Mouse (Mus musculus): ENCODE measurements at regions not wholly inside any gene's neighbourhood (a gene's known extent, or its start where the extent isn't known, plus 50 kb on each side); places are given as distances from the start of the nearest gene placed in this dataset.

- H3K9ac ChIP-seq (ENCODE audit: low read depth, low read length): no peak overlapping the region
- ATAC-seq: no peak
- H3K4me2 ChIP-seq (ENCODE audit: low read depth, low read length): no peak overlapping the region
- WGBS: 82% methylated on average over 10 of the region's 10 CpGs
- H3K27ac ChIP-seq (ENCODE audit: low read length): no peak overlapping the region
- H3K36me3 ChIP-seq (ENCODE audit: control insufficient read depth, insufficient read depth, low read length): no peaks in the 10 kb centered on the region
- H3K4me1 ChIP-seq (ENCODE audit: control insufficient read depth, insufficient read depth, low read length): no peaks in the 10 kb centered on the region
- no peak overlapping the region for H3K4me3 ChIP-seq (ENCODE audit: low read length)
- no peaks in the 10 kb centered on the region for H3K27me3 ChIP-seq (replicated peaks; ENCODE audit: control insufficient read depth, insufficient read depth, low read length)
- H3K9me3 ChIP-seq (ENCODE audit: control insufficient read depth, low read length): no peaks in the 10 kb centered on the region
These were observed 60.4 kb upstream of the Cd83 start for GRCm38 (mm10) chr13:43724161-43724560.

GRCm38 (mm10) chr13:43725698-43726097, 58.9 kb upstream of the Cd83 start:
- Histone ChIP-seq H3K27ac (ENCODE audit: low read length) (no peak overlapping the region), H3K36me3 (ENCODE audit: control insufficient read depth, insufficient read depth, low read length) (no peaks in the 10 kb centered on the region), H3K9me3 (ENCODE audit: control insufficient read depth, low read length) (no peaks in the 10 kb centered on the region), H3K4me1 (ENCODE audit: control insufficient read depth, insufficient read depth, low read length) (no peaks in the 10 kb centered on the region), H3K4me2 (ENCODE audit: low read depth, low read length) (no peak overlapping the region), H3K4me3 (ENCODE audit: low read length) (no peak overlapping the region), H3K9ac (ENCODE audit: low read depth, low read length) (no peak overlapping the region), H3K27me3 (replicated peaks; ENCODE audit: control insufficient read depth, insufficient read depth, low read length) (no peaks in the 10 kb centered on the region)
- 0 out of 2 replicates have a peak, but pooled peaks have one; percentile 28 for ATAC-seq
- 21% methylated on average over 7 of the region's 7 CpGs for WGBS

- no peaks in the 10 kb centered on the region for H3K36me3 ChIP-seq (ENCODE audit: control insufficient read depth, insufficient read depth, low read length)
- H3K27me3 ChIP-seq (replicated peaks; ENCODE audit: control insufficient read depth, insufficient read depth, low read length): no peaks in the 10 kb centered on the region
- no peaks in the 10 kb centered on the region for H3K9me3 ChIP-seq (ENCODE audit: control insufficient read depth, low read length)
- H3K9ac ChIP-seq (ENCODE audit: low read depth, low read length): no peak overlapping the region
- no peak for ATAC-seq
- no peak overlapping the region for H3K27ac ChIP-seq (ENCODE audit: low read length)
- H3K4me3 ChIP-seq (ENCODE audit: low read length): no peak overlapping the region
- H3K4me1 ChIP-seq (ENCODE audit: control insufficient read depth, insufficient read depth, low read length): no peaks in the 10 kb centered on the region
- no peak overlapping the region for H3K4me2 ChIP-seq (ENCODE audit: low read depth, low read length)
- 75% methylated on average over 13 of the region's 13 CpGs for WGBS
These were observed 57.7 kb upstream of the Cd83 start for GRCm38 (mm10) chr13:43726895-43727341.

GRCm38 (mm10) chr13:43729617-43730016, 55.0 kb upstream of the Cd83 start:
- no peaks in the 10 kb centered on the region for H3K9me3 ChIP-seq (ENCODE audit: control insufficient read depth, low read length)
- 82% methylated on average over 11 of the region's 11 CpGs for WGBS
- H3K27me3 ChIP-seq (replicated peaks; ENCODE audit: control insufficient read depth, insufficient read depth, low read length): no peaks in the 10 kb centered on the region
- H3K27ac ChIP-seq (ENCODE audit: low read length): no peak overlapping the region
- no peak overlapping the region for H3K4me3 ChIP-seq (ENCODE audit: low read length)
- H3K36me3 ChIP-seq (ENCODE audit: control insufficient read depth, insufficient read depth, low read length): no peaks in the 10 kb centered on the region
- H3K4me1 ChIP-seq (ENCODE audit: control insufficient read depth, insufficient read depth, low read length): no peaks in the 10 kb centered on the region
- H3K9ac ChIP-seq (ENCODE audit: low read depth, low read length): no peak overlapping the region
- H3K4me2 ChIP-seq (ENCODE audit: low read depth, low read length): no peak overlapping the region
- ATAC-seq: no peak

GRCm38 (mm10) chr13:43733061-43733460, 51.5 kb upstream of the Cd83 start:
- Histone ChIP-seq H3K4me2 (ENCODE audit: low read depth, low read length) (no peak overlapping the region), H3K4me3 (ENCODE audit: low read length) (no peak overlapping the region), H3K4me1 (ENCODE audit: control insufficient read depth, insufficient read depth, low read length) (no peaks in the 10 kb centered on the region), H3K36me3 (ENCODE audit: control insufficient read depth, insufficient read depth, low read length) (no peaks in the 10 kb centered on the region), H3K9me3 (ENCODE audit: control insufficient read depth, low read length) (no peaks in the 10 kb centered on the region), H3K27me3 (replicated peaks; ENCODE audit: control insufficient read depth, insufficient read depth, low read length) (no peaks in the 10 kb centered on the region), H3K9ac (ENCODE audit: low read depth, low read length) (no peak overlapping the region), H3K27ac (ENCODE audit: low read length) (no peak overlapping the region)
- no peak for ATAC-seq
- WGBS: 67% methylated on average over 10 of the region's 10 CpGs

- H3K27me3 ChIP-seq (replicated peaks; ENCODE audit: control insufficient read depth, insufficient read depth, low read length): no peaks in the 10 kb centered on the region
- no peaks in the 10 kb centered on the region for H3K9me3 ChIP-seq (ENCODE audit: control insufficient read depth, low read length)
- no peak overlapping the region for H3K27ac ChIP-seq (ENCODE audit: low read length)
- 71% methylated on average over 14 of the region's 14 CpGs for WGBS
- no peak overlapping the region for H3K9ac ChIP-seq (ENCODE audit: low read depth, low read length)
- no peak overlapping the region for H3K4me2 ChIP-seq (ENCODE audit: low read depth, low read length)
- H3K4me1 ChIP-seq (ENCODE audit: control insufficient read depth, insufficient read depth, low read length): no peaks in the 10 kb centered on the region
- no peaks in the 10 kb centered on the region for H3K36me3 ChIP-seq (ENCODE audit: control insufficient read depth, insufficient read depth, low read length)
- H3K4me3 ChIP-seq (ENCODE audit: low read length): no peak overlapping the region
- no peak for ATAC-seq
These were observed 49.9 kb upstream of the Cd83 start for GRCm38 (mm10) chr13:43734641-43735040.

Measured in intestine, embryonic 16.5 days (tissue).